8 mouse cellular contexts compared by ENCODE assay signal in genomic region chr10:121739548-121740505, GRCm38 (mm10). TPM values are rescaled to one million over a fixed set of nuclear protein-coding genes. Genes with fewer than 3 reads are reported as not detected.
DNase-seq lines count a peak whose midpoint lies in the region; ATAC-seq and TF ChIP-seq lines count a peak whose summit lies in the region.

Gene BC048403, plus strand, starts transcription at chr10:121739937.

- peak within 1 kb of the TSS; percentile 74 for H3K27ac ChIP-seq in forebrain, postnatal 0 days (ENCODE audit: low read depth, low read length)
- peak within 1 kb of the TSS; percentile 50; the same call in 1 of the 2 replicates for H3K27ac ChIP-seq in lung, embryonic 16.5 days (ENCODE audit: low read length)

- ATAC-seq in G1E (ENCODE audit: extremely low read depth, insufficient number of reproducible peaks, low FRiP score, poor library complexity, severe bottlenecking) = peak; percentile 91
- ATAC-seq in forebrain, postnatal 0 days = peak; percentile 95
- ATAC-seq in hematopoietic stem cell, adult 5-6 weeks (replicated peaks in 1 of 2; ENCODE audit: insufficient read depth in 1 of 2, low FRiP score in 2 of 2, low TSS enrichment in 1 of 2, low read depth in 1 of 2, poor library complexity in 2 of 2, severe bottlenecking in 2 of 2) = peak; percentile 82 to 96
- ATAC-seq in lung, embryonic 16.5 days (ENCODE audit: low read depth) = peak; percentile 91

- peak within 1 kb of the TSS; percentile 66 for H3K9ac ChIP-seq in forebrain, postnatal 0 days
- H3K9ac ChIP-seq in lung, embryonic 16.5 days (ENCODE audit: low read length) = peak within 1 kb of the TSS; percentile 73

- H3K4me3 ChIP-seq in G1E (ENCODE audit: low read depth, low read length) = peak within 1 kb of the TSS; percentile 98
- peak within 1 kb of the TSS; percentile 63 for H3K4me3 ChIP-seq in forebrain, postnatal 0 days (ENCODE audit: low read depth, low read length)
- H3K4me3 ChIP-seq in lung, embryonic 16.5 days (ENCODE audit: low read length) = peak within 1 kb of the TSS; percentile 92

- peak within 1 kb of the TSS; percentile 87 for H3K4me2 ChIP-seq in forebrain, postnatal 0 days (ENCODE audit: low read depth)
- H3K4me2 ChIP-seq in lung, embryonic 16.5 days (ENCODE audit: low read depth, low read length) = peak within 1 kb of the TSS; percentile 87

- no peak for TF ChIP-seq CTCF in G1E (IDR thresholded peaks at IDR 0.05; ENCODE audit: low read depth, low read length)
- no peak for TF ChIP-seq CTCF in forebrain, postnatal 0 days (IDR thresholded peaks at IDR 0.05; ENCODE audit: low read depth)

- H3K4me1 ChIP-seq in G1E (ENCODE audit: insufficient read depth, low read depth, low read length) = peaks cover 34% of the 10 kb centered on the region
- H3K4me1 ChIP-seq in forebrain, postnatal 0 days (ENCODE audit: insufficient read depth) = 0 out of 2 replicates have a peak, but pooled peaks cover 7% of the 10 kb centered on the region
- H3K4me1 ChIP-seq in lung, embryonic 16.5 days (replicated peaks; ENCODE audit: control insufficient read depth, insufficient read depth, low read length) = peaks cover 10% of the 10 kb centered on the region; the same call in 1 of the 2 replicates

- H3K9me3 ChIP-seq in G1E (replicated peaks) = peaks cover 1% of the 10 kb centered on the region; the same call in 1 of the 2 replicates
- no peaks in the 10 kb centered on the region for H3K9me3 ChIP-seq in forebrain, postnatal 0 days (ENCODE audit: low read length)
- no peaks in the 10 kb centered on the region for H3K9me3 ChIP-seq in lung, embryonic 16.5 days (ENCODE audit: control insufficient read depth, low read length)

- H3K36me3 ChIP-seq in G1E (replicated peaks) = peaks cover 25% of the 10 kb centered on the region
- no peaks in the 10 kb centered on the region for H3K36me3 ChIP-seq in forebrain, postnatal 0 days (ENCODE audit: insufficient read depth)
- no peaks in the 10 kb centered on the region for H3K36me3 ChIP-seq in lung, embryonic 16.5 days (ENCODE audit: control insufficient read depth, insufficient read depth, low read length)

- peak; percentile 94 for DNase-seq in G1E (ENCODE audit: low spot score)
- DNase-seq in cerebellum, adult 18-20 months = peak; percentile 83 to 95
- peak; percentile 94 for DNase-seq in forebrain, postnatal 0 days
- DNase-seq in layer of hippocampus, adult 9-10 months (ENCODE audit: low spot score) = peak; percentile 39
- peak; percentile 68 for DNase-seq in ovary, postnatal 10 days (ENCODE audit: low spot score)
- DNase-seq in thymus, postnatal 10 days (ENCODE audit: low spot score in 2 of 2) = peak; percentile 77 to 88

- H3K27me3 ChIP-seq in G1E (ENCODE audit: insufficient read depth, low read length) = no peaks in the 10 kb centered on the region
- H3K27me3 ChIP-seq in forebrain, postnatal 0 days (ENCODE audit: insufficient read depth, low read length) = no peaks in the 10 kb centered on the region
- H3K27me3 ChIP-seq in lung, embryonic 16.5 days (ENCODE audit: control insufficient read depth, insufficient read depth, low read depth, low read length) = no peaks in the 10 kb centered on the region

- 1% methylated on average over 66 of the region's 68 CpGs for WGBS in forebrain, postnatal 0 days
- under 1% methylated on average over 67 of the region's 68 CpGs for WGBS in lung, embryonic 16.5 days

RNA-seq across cellular contexts. Expression of gene BC048403, which starts in this region (rescaled TPM):
- total RNA-seq in G1E (2014; fragmentation: Nextera tagmentation) = 21.9 and 24.9 TPM in 2 replicates
- total RNA-seq in G1E (2017) = 3.0 and 3.4 TPM in 2 replicates
- 9.8 and 10.0 TPM in 2 replicates for polyA plus RNA-seq in G1E (2012)
- 1.2 and 4.0 TPM in 2 replicates for total RNA-seq in forebrain, postnatal 0 days (2014; rRNA removed)
- 1.7 and 2.3 TPM in 2 replicates for polyA plus RNA-seq in forebrain, postnatal 0 days (2015; fragmentation: Nextera tagmentation; extraction: Ambion mirVana)
- total RNA-seq in hematopoietic stem cell, adult 5-6 weeks (2017) = 3.5 and 4.2 TPM in 2 replicates
- polyA plus RNA-seq in lung, embryonic 16.5 days (2015; fragmentation: Nextera tagmentation; extraction: Ambion mirVana) = 2.5 and 2.7 TPM in 2 replicates

Comparison
In these comparisons a context has a peak if more than half of its experiments do, and no peak if none do; other contexts are left out.
1. Peak in every context shown above with its lines: DNase-seq, ATAC-seq, H3K4me3 ChIP-seq and H3K27ac ChIP-seq.
2. DNase-seq: peak in every context shown above with its lines; median percentile 94 in G1E; 94 in forebrain, postnatal 0 days; 89 in cerebellum, adult 18-20 months; 82 in thymus, postnatal 10 days; 68 in ovary, postnatal 10 days; 39 in layer of hippocampus, adult 9-10 months.